Mouse (Mus musculus) intestine, embryonic 14.5 days (tissue): Measurements from ENCODE around the gene Gm45785. TPM values are rescaled to one million over a fixed set of nuclear protein-coding genes. Genes with fewer than 3 reads are reported as not detected.

ENCODE experiments used
- ATAC-seq: fragments of 200-750 bp; cut with Nextera tagmentation; replicated peaks from 2 replicates; pipeline ENCODE4 v1.8.0; 2017; ENCODE audit warnings: low read depth, moderate number of reproducible peaks, moderate TSS enrichment, moderate library complexity; ENCODE audit not compliant: low FRiP score, low TSS enrichment
- DNase-seq: peaks from one replicate; pipeline ENCODE4 v3.0.0-alpha.2; 2018; ENCODE audit warnings: low spot score
- H3K27ac ChIP-seq: fragments of 300-500 bp; sonication (generic); 2 replicates; pipeline ENCODE4 v1.5.1; 2014; ENCODE audit warnings: low read depth, mild to moderate bottlenecking, control low read depth
- H3K27me3 ChIP-seq: fragments of 300-500 bp; sonication (generic); replicated peaks from 2 replicates; pipeline ENCODE4 v1.6.1; 2014; ENCODE audit warnings: low read length, control low read depth; ENCODE audit not compliant: control insufficient read depth, insufficient read depth
- H3K36me3 ChIP-seq: fragments of 300-500 bp; sonication (generic); 2 replicates; pipeline ENCODE4 v1.6.1; 2014; ENCODE audit warnings: low read length, control low read depth; ENCODE audit not compliant: control insufficient read depth, insufficient read depth
- H3K4me1 ChIP-seq: fragments of 300-500 bp; sonication (generic); replicated peaks from 2 replicates; pipeline ENCODE4 v1.6.1; 2014; ENCODE audit warnings: low read length, control low read depth, mixed read lengths; ENCODE audit not compliant: control insufficient read depth, insufficient read depth
- H3K4me2 ChIP-seq: fragments of 300-500 bp; sonication (generic); 2 replicates; pipeline ENCODE4 v1.6.1; 2014; ENCODE audit warnings: low read length
- H3K4me3 ChIP-seq: fragments of 300-500 bp; sonication (generic); 2 replicates; pipeline ENCODE4 v1.5.1; 2014; ENCODE audit warnings: low read depth, low read length, control low read depth, mixed read lengths
- H3K9ac ChIP-seq: fragments of 300-500 bp; sonication (generic); 2 replicates; pipeline ENCODE4 v1.6.1; 2014; ENCODE audit warnings: mild to moderate bottlenecking, low read length
- H3K9me3 ChIP-seq: fragments of 300-500 bp; sonication (generic); 2 replicates; pipeline ENCODE4 v1.6.1; 2016; ENCODE audit warnings: low read length, control low read depth; ENCODE audit not compliant: control insufficient read depth
- WGBS: fragments of 180-500 bp; shearing (Covaris S2); extraction: QIAGEN DNeasy Blood & Tissue Kit; methylation state at CpG from one replicate; pipeline ENCODE4 v1.1.7; 2014; 5-methylcytosine and 5-hydroxymethylcytosine counted together
- polyA plus RNA-seq: library from polyadenylated mRNA; unstranded; fragments of >200 nt; fragmentation: Nextera tagmentation; extraction: Ambion mirVana; gene quantifications from 2 replicates; pipeline ENCODE4 v1.2.1, GENCODE M21; 2014

Gene Gm45785
- polyA plus RNA-seq, 1 experiment from 2014 or later = not detected

DNA sequence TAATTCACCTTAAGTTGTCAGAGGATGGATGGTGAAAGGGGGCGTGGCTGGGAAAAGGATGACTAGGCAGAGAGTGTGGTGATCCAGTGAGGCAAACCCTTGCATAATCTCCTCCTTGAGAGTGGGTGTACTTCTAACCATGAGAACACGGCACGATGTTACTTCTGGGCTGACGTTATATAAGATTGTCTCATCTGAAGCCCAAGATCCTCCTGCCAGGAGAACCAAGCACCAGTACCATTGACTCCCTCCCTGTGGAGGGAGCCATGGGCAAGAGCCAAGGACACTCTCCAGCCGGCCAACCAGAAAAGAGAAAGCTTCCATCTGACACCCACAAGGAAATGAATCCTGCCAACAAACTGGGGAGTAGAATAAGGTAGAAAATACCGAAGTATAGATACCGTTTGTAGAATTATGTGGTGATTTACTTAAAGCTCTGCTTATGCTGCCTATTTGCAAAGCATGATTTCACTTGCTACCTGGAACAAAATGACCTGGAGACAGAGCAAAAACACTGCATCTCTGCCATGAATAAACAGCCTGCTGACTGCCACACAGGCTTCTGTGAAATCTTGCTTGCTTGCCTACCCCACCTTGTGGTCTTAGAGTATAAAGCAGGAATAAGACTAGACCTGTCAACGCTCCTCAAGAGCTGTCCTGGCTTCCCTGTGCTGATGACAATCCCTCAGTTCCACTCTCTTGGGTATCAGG, 27.8 kb downstream of the Gm45785 start:
- H3K9me3 ChIP-seq = no peaks in the 10 kb centered on the region
- no peak overlapping the region for H3K4me3 ChIP-seq
- H3K27me3 ChIP-seq = no peaks in the 10 kb centered on the region
- H3K27ac ChIP-seq = no peak overlapping the region
- no peak overlapping the region for H3K9ac ChIP-seq
- no peaks in the 10 kb centered on the region for H3K36me3 ChIP-seq
- peak; percentile 53; the same call in 1 of the 2 replicates for ATAC-seq
- WGBS = 31% methylated on average over 8 of the region's 8 CpGs
- H3K4me1 ChIP-seq = no peaks in the 10 kb centered on the region
- DNase-seq = no peak
- no peak overlapping the region for H3K4me2 ChIP-seq

DNA sequence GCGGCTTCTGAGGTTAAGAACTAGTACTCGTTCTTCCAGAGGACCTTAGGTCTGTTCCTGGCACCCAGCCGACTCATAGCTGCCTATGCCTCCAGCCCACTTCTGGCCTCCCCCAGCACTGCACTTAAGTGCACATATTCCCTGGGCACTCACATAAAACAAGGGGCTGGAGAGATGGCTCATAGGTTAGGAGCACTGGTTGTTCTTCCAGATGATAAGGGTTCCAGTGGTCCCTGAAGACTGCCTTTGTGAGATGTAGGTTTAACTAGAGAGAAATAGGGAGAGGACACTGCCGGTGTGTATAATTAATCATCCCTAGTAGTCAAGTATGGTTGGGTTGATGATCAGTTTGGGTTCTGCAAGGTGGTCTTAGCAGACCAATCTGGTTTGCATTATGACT, 33.4 kb downstream of the Gm45785 start:
- ATAC-seq (no peak), DNase-seq (no peak)
- Histone ChIP-seq H3K36me3 (no peaks in the 10 kb centered on the region), H3K27me3 (no peaks in the 10 kb centered on the region), H3K4me2 (no peak overlapping the region), H3K27ac (no peak overlapping the region), H3K9ac (no peak overlapping the region), H3K4me3 (no peak overlapping the region), H3K9me3 (no peaks in the 10 kb centered on the region), H3K4me1 (0 out of 2 replicates have a peak, but pooled peaks cover 3% of the 10 kb centered on the region)
- 94% methylated on average over 4 of the region's 4 CpGs for WGBS

DNA sequence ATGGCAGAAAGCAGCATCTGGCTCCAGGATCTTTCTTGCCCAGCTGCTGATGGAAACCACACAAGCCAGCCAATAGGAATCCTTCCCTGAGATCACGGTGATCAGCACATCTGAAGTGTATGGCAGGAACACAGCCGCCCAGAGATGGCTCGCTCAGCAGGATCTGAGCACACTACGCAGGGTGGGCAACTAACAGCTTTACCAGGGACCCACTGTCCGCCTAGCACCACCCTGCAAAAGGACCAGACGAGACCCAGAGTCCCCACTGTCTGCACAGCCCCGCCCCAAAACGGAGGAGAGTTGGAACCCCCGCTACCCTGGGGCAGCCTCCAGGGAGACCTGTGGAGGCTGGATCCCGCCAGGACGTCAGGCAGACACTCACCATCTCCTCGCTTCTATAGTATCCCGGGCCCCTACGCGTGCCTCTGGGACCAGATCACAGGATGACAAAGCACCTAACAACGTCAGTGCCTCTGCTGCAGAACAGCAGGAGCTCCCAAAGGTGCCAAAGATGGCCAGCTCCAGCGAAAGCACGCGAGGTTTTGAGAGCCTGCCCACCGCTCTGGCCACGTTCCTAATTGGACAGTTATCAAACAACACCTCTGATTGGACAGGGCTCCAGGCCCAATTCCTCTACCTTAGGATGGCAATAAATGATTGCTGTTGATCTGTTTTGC, 34.3 kb downstream of the Gm45785 start, which contains the start of gene Zfp941:
Gene Zfp941 (minus strand): TSS at position 526 of the 677 bp plus-strand sequence.
- Histone ChIP-seq H3K4me2 (peak within 1 kb of the TSS; percentile 63), H3K27me3 (no peaks in the 10 kb centered on the region), H3K27ac (no peak within 1 kb of the TSS), H3K9me3 (no peaks in the 10 kb centered on the region), H3K4me3 (peak within 1 kb of the TSS; percentile 37), H3K9ac (peak within 1 kb of the TSS; percentile 41), H3K36me3 (no peaks in the 10 kb centered on the region), H3K4me1 (0 out of 2 replicates have a peak, but pooled peaks cover 3% of the 10 kb centered on the region)
- DNase-seq (peak; percentile 72), ATAC-seq (peak; percentile 82)
- 3% methylated on average over 21 of the region's 21 CpGs for WGBS

DNA sequence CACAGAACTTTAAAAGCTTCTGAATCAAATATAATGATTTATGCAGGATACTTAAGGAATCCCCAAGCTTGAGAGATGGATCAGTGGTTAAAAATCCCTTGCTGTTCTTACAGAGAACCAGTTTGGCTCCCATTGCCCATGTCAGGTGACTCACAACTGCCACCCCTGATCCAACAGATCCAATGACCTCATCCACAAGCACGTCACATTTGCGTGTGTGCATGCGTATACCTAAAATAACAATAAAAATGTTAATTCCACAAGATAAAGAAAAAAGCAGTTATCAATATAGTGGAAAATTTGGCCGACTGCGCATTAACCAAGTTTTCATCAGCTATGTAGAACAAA, 34.9 kb downstream of the Gm45785 start:
- Histone ChIP-seq H3K9ac (no peak overlapping the region), H3K4me1 (0 out of 2 replicates have a peak, but pooled peaks cover 3% of the 10 kb centered on the region), H3K27ac (no peak overlapping the region), H3K9me3 (no peaks in the 10 kb centered on the region), H3K4me3 (peak overlapping the region; percentile 37), H3K36me3 (no peaks in the 10 kb centered on the region), H3K4me2 (peak overlapping the region; percentile 63), H3K27me3 (no peaks in the 10 kb centered on the region)
- ATAC-seq (peak; percentile 18; the same call in 1 of the 2 replicates), DNase-seq (no peak)
- 55% methylated on average over 5 of the region's 5 CpGs for WGBS

DNA sequence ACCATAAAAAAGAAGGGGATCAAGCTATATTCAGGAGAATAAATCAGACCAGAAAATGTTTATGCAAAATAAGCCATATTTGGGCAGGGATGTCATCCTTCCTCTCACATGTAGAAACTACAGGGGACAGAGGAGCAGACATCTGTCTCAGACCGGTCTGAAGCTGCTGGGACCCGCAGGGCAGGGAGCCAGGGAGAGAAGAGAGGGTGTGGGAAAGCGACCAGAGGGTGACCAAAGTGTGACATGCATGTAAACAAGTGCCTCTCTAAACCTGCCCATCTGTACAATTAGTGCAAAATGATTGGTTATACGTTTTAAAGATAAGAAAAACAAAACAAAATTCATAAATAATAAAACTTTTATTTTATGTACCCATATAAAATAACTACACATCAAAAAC, 36.0 kb downstream of the Gm45785 start:
- peak; percentile 39 for DNase-seq

DNA sequence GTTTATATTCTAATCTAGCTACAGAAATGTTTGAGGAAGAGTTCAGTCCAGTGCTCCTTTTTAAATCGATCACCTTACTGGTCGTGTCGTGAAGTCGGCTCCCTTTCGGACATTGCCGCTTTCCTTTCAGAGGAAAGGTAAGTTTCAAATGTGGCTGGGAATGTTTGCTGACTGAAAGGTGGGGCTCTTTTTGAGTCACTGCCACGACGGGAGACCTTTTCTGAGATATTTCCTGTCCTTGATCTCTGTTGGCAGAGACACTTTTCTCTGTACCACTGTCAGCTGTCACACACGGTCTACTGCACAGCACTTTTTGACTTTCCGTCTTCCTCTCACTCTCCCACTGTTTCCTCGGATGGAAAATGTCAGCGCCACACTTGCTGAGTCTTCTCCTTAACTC, 43.3 kb downstream of the Gm45785 start:
- H3K36me3 ChIP-seq = peaks cover 6% of the 10 kb centered on the region; the same call in 1 of the 2 replicates
- no peak overlapping the region for H3K4me2 ChIP-seq
- no peaks in the 10 kb centered on the region for H3K27me3 ChIP-seq
- H3K4me3 ChIP-seq = no peak overlapping the region
- ATAC-seq (no peak), DNase-seq (peak; percentile 18)
- H3K4me1 ChIP-seq = no peaks in the 10 kb centered on the region
- no peak overlapping the region for H3K27ac ChIP-seq
- 86% methylated on average over 12 of the region's 12 CpGs for WGBS
- H3K9ac ChIP-seq = no peak overlapping the region
- H3K9me3 ChIP-seq = no peaks in the 10 kb centered on the region

More for the DNA sequence above, 36.0 kb downstream of the Gm45785 start:
- no peak overlapping the region for H3K27ac ChIP-seq
- no peak overlapping the region for H3K4me3 ChIP-seq
- H3K36me3 ChIP-seq = no peaks in the 10 kb centered on the region
- 0 out of 2 replicates have a peak, but pooled peaks cover 3% of the 10 kb centered on the region for H3K4me1 ChIP-seq
- H3K9me3 ChIP-seq = no peaks in the 10 kb centered on the region
- ATAC-seq = no peak
- 68% methylated on average over 4 of the region's 4 CpGs for WGBS
- no peak overlapping the region for H3K4me2 ChIP-seq
- no peak overlapping the region for H3K9ac ChIP-seq
- H3K27me3 ChIP-seq = no peaks in the 10 kb centered on the region

DNA sequence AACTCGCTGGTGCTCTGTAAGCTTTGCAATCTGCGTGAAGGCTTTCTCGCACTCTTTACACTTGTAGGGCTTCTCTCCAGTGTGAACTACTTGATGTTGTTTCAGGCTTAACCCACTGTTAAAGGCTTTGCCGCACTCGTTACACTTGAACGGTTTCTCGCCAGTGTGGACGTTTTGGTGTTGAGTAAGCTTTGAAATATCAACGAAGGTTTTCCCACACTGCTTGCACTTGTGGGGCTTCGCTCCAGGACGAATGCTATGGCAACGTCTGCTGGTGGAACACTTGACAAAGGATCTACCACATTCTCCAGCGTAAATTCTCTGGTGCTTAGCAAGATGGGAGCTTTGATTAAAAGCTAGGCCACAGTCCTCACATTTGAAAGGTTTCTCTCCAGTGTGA, 44.4 kb downstream of the Gm45785 start:
- H3K9ac ChIP-seq = no peak overlapping the region
- no peaks in the 10 kb centered on the region for H3K27me3 ChIP-seq
- no peak for ATAC-seq
- 91% methylated on average over 13 of the region's 13 CpGs for WGBS
- H3K9me3 ChIP-seq = no peaks in the 10 kb centered on the region
- peak; percentile 42 for DNase-seq
- H3K4me2 ChIP-seq = no peak overlapping the region
- H3K27ac ChIP-seq = no peak overlapping the region
- H3K4me3 ChIP-seq = no peak overlapping the region
- no peaks in the 10 kb centered on the region for H3K4me1 ChIP-seq
- peaks cover 6% of the 10 kb centered on the region; the same call in 1 of the 2 replicates for H3K36me3 ChIP-seq

DNA sequence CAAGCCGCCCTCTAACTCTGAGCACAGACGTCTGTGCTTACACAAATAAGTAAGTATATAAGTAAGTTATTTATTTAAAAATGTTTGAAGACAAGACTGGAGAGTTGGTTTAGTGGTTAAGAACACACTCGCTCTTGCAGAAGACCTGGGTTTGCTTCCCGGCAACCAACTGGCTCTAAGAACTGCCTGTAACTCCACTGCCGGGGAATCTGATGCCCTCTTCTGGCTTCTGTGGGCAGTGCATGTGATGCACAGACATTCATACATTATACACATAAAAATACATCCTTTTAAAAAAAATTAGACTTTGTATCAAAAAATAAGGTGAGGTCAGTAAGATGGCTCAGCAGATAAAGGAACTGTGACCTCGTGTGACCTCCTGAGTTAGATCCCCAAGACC, 45.6 kb downstream of the Gm45785 start:
- 89% methylated on average over 6 of the region's 6 CpGs for WGBS

More for the DNA sequence above, 45.6 kb downstream of the Gm45785 start:
- DNase-seq (peak; percentile 49), ATAC-seq (no peak)
- Histone ChIP-seq H3K27me3 (no peaks in the 10 kb centered on the region), H3K4me2 (no peak overlapping the region), H3K9ac (no peak overlapping the region), H3K36me3 (peaks cover 6% of the 10 kb centered on the region; the same call in 1 of the 2 replicates), H3K9me3 (no peaks in the 10 kb centered on the region), H3K4me1 (no peaks in the 10 kb centered on the region), H3K4me3 (no peak overlapping the region), H3K27ac (no peak overlapping the region)
